ENCODE assay signal across 8 mouse cellular contexts in the genomic region with DNA sequence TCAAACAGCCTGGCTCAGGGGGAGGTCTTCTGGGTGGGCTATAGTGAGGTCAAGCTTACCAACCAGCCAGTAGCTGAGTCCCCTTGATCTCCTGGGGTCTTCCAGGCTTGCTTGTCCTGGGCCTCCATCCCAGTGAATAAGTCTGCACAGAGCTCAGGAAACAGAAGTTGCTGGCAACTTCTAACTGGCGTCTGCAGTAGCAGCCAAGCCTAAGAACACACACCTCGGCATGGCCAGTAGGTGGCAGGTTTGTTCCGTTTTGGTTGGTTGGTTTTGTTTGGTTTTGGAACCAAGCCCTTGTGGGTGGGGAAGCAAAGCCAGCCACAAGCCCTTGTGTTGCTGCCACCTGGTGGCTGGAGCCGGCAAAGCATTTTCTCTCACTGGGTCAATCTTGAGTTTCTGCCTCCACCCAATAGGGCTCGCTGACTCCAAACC. TPM values are rescaled to one million over a fixed set of nuclear protein-coding genes. Genes with fewer than 3 reads are reported as not detected.
DNase-seq lines count a peak whose midpoint lies in the region; ATAC-seq and TF ChIP-seq lines count a peak whose summit lies in the region.

No protein-coding gene starts in this region.

- TF ChIP-seq EP300 in lung, postnatal 0 days (IDR thresholded peaks at IDR 0.05): no peak

- no peaks in the 10 kb centered on the region for H3K9me3 ChIP-seq in hindbrain, embryonic 12.5 days (replicated peaks)
- no peaks in the 10 kb centered on the region for H3K9me3 ChIP-seq in lung, postnatal 0 days (ENCODE audit: low read length)

- no peak overlapping the region for H3K9ac ChIP-seq in hindbrain, embryonic 12.5 days
- H3K9ac ChIP-seq in lung, postnatal 0 days (replicated peaks; ENCODE audit: low read depth): no peak overlapping the region

- no peak overlapping the region for H3K4me3 ChIP-seq in hindbrain, embryonic 12.5 days
- no peak overlapping the region for H3K4me3 ChIP-seq in lung, postnatal 0 days (ENCODE audit: low read depth, low read length)

- peaks cover 34% of the 10 kb centered on the region for H3K4me1 ChIP-seq in hindbrain, embryonic 12.5 days
- H3K4me1 ChIP-seq in lung, postnatal 0 days (ENCODE audit: insufficient read depth, low read depth, low read length): peaks cover 4% of the 10 kb centered on the region; the same call in 1 of the 2 replicates

- H3K4me2 ChIP-seq in hindbrain, embryonic 12.5 days (replicated peaks): no peak overlapping the region
- peak overlapping the region; percentile 23; the same call in 1 of the 2 replicates for H3K4me2 ChIP-seq in lung, postnatal 0 days (replicated peaks; ENCODE audit: low read depth, low read length)

- in situ Hi-C loops in Patski (cut with MboI; ENCODE audit: low pct_unique_long_range_greater_than_20kb): loop anchor here (5.0 kb wide), 2 partner anchors 112 to 222 kb away; no protein-coding TSS in a partner anchor

- peak; percentile 70 for ATAC-seq in Patski
- ATAC-seq in hindbrain, embryonic 12.5 days (ENCODE audit: low FRiP score): peak; percentile 67
- ATAC-seq in lung, postnatal 0 days: peak; percentile 95

- H3K27ac ChIP-seq in hindbrain, embryonic 12.5 days: peak overlapping the region; percentile 50; the same call in 1 of the 2 replicates
- H3K27ac ChIP-seq in lung, postnatal 0 days (ENCODE audit: low read length): no peak overlapping the region

- no peak for TF ChIP-seq CTCF in Patski (IDR thresholded peaks at IDR 0.05)
- TF ChIP-seq CTCF in lung, postnatal 0 days (IDR thresholded peaks at IDR 0.05): peak; percentile 99

- CTCF ChIA-PET in Patski (lab: Charles Lee): interaction anchor here (0.6 to 6.3 kb wide), 33 partner anchors 9 to 224 kb away, joined by 3 to 100 read pairs (median 4); partner anchors contain the start of genes Cyb561d1, Mybphl and Sort1

- under 1% methylated on average over 5 of the region's 5 CpGs for WGBS in hindbrain, embryonic 12.5 days
- under 1% methylated on average over 5 of the region's 5 CpGs for WGBS in lung, postnatal 0 days

- POLR2A ChIA-PET in Patski (lab: Charles Lee): interaction anchor here (0.5 to 3.1 kb wide), 4 partner anchors 15 to 107 kb away, joined by 3 to 18 read pairs (median 4); partner anchors contain the start of gene Sort1

- peaks cover 35% of the 10 kb centered on the region for H3K36me3 ChIP-seq in hindbrain, embryonic 12.5 days
- H3K36me3 ChIP-seq in lung, postnatal 0 days (ENCODE audit: insufficient read depth, low read length): no peaks in the 10 kb centered on the region

- H3K27me3 ChIP-seq in Patski: no peaks in the 10 kb centered on the region
- H3K27me3 ChIP-seq in hindbrain, embryonic 12.5 days: no peaks in the 10 kb centered on the region
- H3K27me3 ChIP-seq in lung, postnatal 0 days (replicated peaks; ENCODE audit: insufficient read depth, low read length): no peaks in the 10 kb centered on the region

- DNase-seq in Patski (ENCODE audit: low read depth, low spot score): peak; percentile 97
- DNase-seq in cerebellum, postnatal 14 days: peak; percentile 99 to 100
- peak; percentile 89 to 95 for DNase-seq in frontal cortex, postnatal 14 days (ENCODE audit: low spot score in 2 of 2)
- DNase-seq in layer of hippocampus, postnatal 10 days (ENCODE audit: low spot score in 2 of 2): peak; percentile 98 to 99
- peak; percentile 96 for DNase-seq in lung, postnatal 0 days (ENCODE audit: low spot score)
- peak; percentile 98 for DNase-seq in ovary, postnatal 14 days (ENCODE audit: low spot score)
- peak; percentile 91 to 98 for DNase-seq in thymus, postnatal 10 days (ENCODE audit: low spot score in 2 of 2)

RNA-seq across cellular contexts. Expression of gene Psrc1, which starts 5.5 kb away (rescaled TPM):
- polyA plus RNA-seq in Patski (2021): 29.8 TPM
- 39.4 and 41.0 TPM in 2 replicates for polyA plus RNA-seq in hindbrain, embryonic 12.5 days (2016; fragmentation: Nextera tagmentation; extraction: Ambion mirVana)
- total RNA-seq in layer of hippocampus, postnatal 10 days (2021): 10 to 100 TPM; 12.5 to 12.8 TPM
- polyA plus RNA-seq in lung, postnatal 0 days (2015; fragmentation: Nextera tagmentation; extraction: Ambion mirVana): 2.3 and 3.7 TPM in 2 replicates

RNA-seq across cellular contexts. Expression of gene Mybphl, which starts 24.4 kb away (rescaled TPM):
- not detected for polyA plus RNA-seq in Patski (2021)
- not detected in 2 replicates for polyA plus RNA-seq in hindbrain, embryonic 12.5 days (2016; fragmentation: Nextera tagmentation; extraction: Ambion mirVana)
- total RNA-seq in layer of hippocampus, postnatal 10 days (2021): under 1 TPM in 1 of 2 experiments, not detected in 1; 0.36 TPM
- 5.6 and 7.1 TPM in 2 replicates for polyA plus RNA-seq in lung, postnatal 0 days (2015; fragmentation: Nextera tagmentation; extraction: Ambion mirVana)

RNA-seq across cellular contexts. Expression of gene Celsr2, which starts 26.2 kb away (rescaled TPM):
- 90.1 TPM for polyA plus RNA-seq in Patski (2021)
- polyA plus RNA-seq in hindbrain, embryonic 12.5 days (2016; fragmentation: Nextera tagmentation; extraction: Ambion mirVana): 63.3 and 75.2 TPM in 2 replicates
- 100 to 1,000 TPM; 177 to 179 TPM for total RNA-seq in layer of hippocampus, postnatal 10 days (2021)
- polyA plus RNA-seq in lung, postnatal 0 days (2015; fragmentation: Nextera tagmentation; extraction: Ambion mirVana): 3.4 and 3.8 TPM in 2 replicates

RNA-seq across cellular contexts. Expression of gene Sars, which starts 55.9 kb away (rescaled TPM):
- polyA plus RNA-seq in Patski (2021): 536 TPM
- 186 and 188 TPM in 2 replicates for polyA plus RNA-seq in hindbrain, embryonic 12.5 days (2016; fragmentation: Nextera tagmentation; extraction: Ambion mirVana)
- 100 to 1,000 TPM; 215 TPM for total RNA-seq in layer of hippocampus, postnatal 10 days (2021)
- 81.0 and 81.3 TPM in 2 replicates for polyA plus RNA-seq in lung, postnatal 0 days (2015; fragmentation: Nextera tagmentation; extraction: Ambion mirVana)

Comparison
In these comparisons a context has a peak if more than half of its experiments do, and no peak if none do; other contexts are left out.
1. RNA of gene Celsr2, which starts 26.2 kb away (polyA plus RNA-seq): 90.1 TPM in Patski (single experiment) and 63.3 to 75.2 TPM in hindbrain, embryonic 12.5 days; 3.4 to 3.8 TPM in lung, postnatal 0 days; every median in the first group is over 10 times any median in the second.
2. Peak in every context shown above with its lines, with median percentiles within 50 percentile points of each other: ATAC-seq and DNase-seq.